Mouse (Mus musculus): ENCODE measurements at regions not wholly inside any gene's neighbourhood (a gene's known extent, or its start where the extent isn't known, plus 50 kb on each side); places are given as distances from the start of the nearest gene placed in this dataset.

- H3K27me3 ChIP-seq, result no peaks in the 10 kb centered on the region
- H3K4me2 ChIP-seq, result no peak overlapping the region
- peaks cover 10% of the 10 kb centered on the region for H3K4me1 ChIP-seq (replicated peaks)
- H3K27ac ChIP-seq, result no peak overlapping the region
- H3K4me3 ChIP-seq (replicated peaks), result no peak overlapping the region
- no peak overlapping the region for H3K9ac ChIP-seq (replicated peaks)
- WGBS, result 81% methylated on average over 7 of the region's 7 CpGs
- H3K36me3 ChIP-seq, result no peaks in the 10 kb centered on the region
- ATAC-seq (ENCODE audit: insufficient number of reproducible peaks, insufficient read depth, low FRiP score, low TSS enrichment, low read depth), result no peak
- H3K9me3 ChIP-seq, result no peaks in the 10 kb centered on the region
These were observed 126.2 kb downstream of the Cpeb2 start for GRCm38 (mm10) chr5:43358928-43359765.

GRCm38 (mm10) chr5:43360298-43360697, 127.3 kb downstream of the Cpeb2 start:
- no peak for ATAC-seq (ENCODE audit: insufficient number of reproducible peaks, insufficient read depth, low FRiP score, low TSS enrichment, low read depth)
- H3K9me3 ChIP-seq, result no peaks in the 10 kb centered on the region
- no peak overlapping the region for H3K9ac ChIP-seq (replicated peaks)
- H3K27me3 ChIP-seq, result no peaks in the 10 kb centered on the region
- H3K4me3 ChIP-seq (replicated peaks), result no peak overlapping the region
- H3K36me3 ChIP-seq, result no peaks in the 10 kb centered on the region
- H3K4me1 ChIP-seq (replicated peaks), result no peaks in the 10 kb centered on the region
- H3K27ac ChIP-seq, result no peak overlapping the region
- 40% methylated on average over 3 of the region's 3 CpGs for WGBS
- H3K4me2 ChIP-seq, result no peak overlapping the region

- H3K36me3 ChIP-seq, result no peaks in the 10 kb centered on the region
- no peak overlapping the region for H3K4me3 ChIP-seq (replicated peaks)
- H3K9ac ChIP-seq (replicated peaks), result no peak overlapping the region
- H3K27me3 ChIP-seq, result no peaks in the 10 kb centered on the region
- no peaks in the 10 kb centered on the region for H3K4me1 ChIP-seq (replicated peaks)
- ATAC-seq (ENCODE audit: insufficient number of reproducible peaks, insufficient read depth, low FRiP score, low TSS enrichment, low read depth), result no peak
- 90% methylated on average over 1 of the region's 1 CpGs for WGBS
- no peak overlapping the region for H3K27ac ChIP-seq
- no peaks in the 10 kb centered on the region for H3K9me3 ChIP-seq
- H3K4me2 ChIP-seq, result no peak overlapping the region
These were observed 128.1 kb downstream of the Cpeb2 start for GRCm38 (mm10) chr5:43361026-43361425.

GRCm38 (mm10) chr5:43372385-43372784, 139.4 kb downstream of the Cpeb2 start:
- Histone ChIP-seq H3K9ac (replicated peaks) (no peak overlapping the region), H3K4me3 (replicated peaks) (no peak overlapping the region), H3K36me3 (no peaks in the 10 kb centered on the region), H3K27me3 (no peaks in the 10 kb centered on the region), H3K4me1 (replicated peaks) (no peaks in the 10 kb centered on the region), H3K4me2 (no peak overlapping the region), H3K9me3 (no peaks in the 10 kb centered on the region), H3K27ac (no peak overlapping the region)
- no peak for ATAC-seq (ENCODE audit: insufficient number of reproducible peaks, insufficient read depth, low FRiP score, low TSS enrichment, low read depth)
- 83% methylated on average over 1 of the region's 1 CpGs for WGBS

- WGBS, result 82% methylated on average over 3 of the region's 3 CpGs
- no peak for ATAC-seq (ENCODE audit: insufficient number of reproducible peaks, insufficient read depth, low FRiP score, low TSS enrichment, low read depth)
- Histone ChIP-seq H3K9me3 (no peaks in the 10 kb centered on the region), H3K27ac (no peak overlapping the region), H3K4me1 (replicated peaks) (no peaks in the 10 kb centered on the region), H3K4me3 (replicated peaks) (no peak overlapping the region), H3K4me2 (no peak overlapping the region), H3K9ac (replicated peaks) (no peak overlapping the region), H3K36me3 (no peaks in the 10 kb centered on the region), H3K27me3 (no peaks in the 10 kb centered on the region)
These were observed 130.5 kb upstream of the C1qtnf7 start for GRCm38 (mm10) chr5:43384689-43385375.

- Histone ChIP-seq H3K4me1 (replicated peaks) (no peaks in the 10 kb centered on the region), H3K9ac (replicated peaks) (no peak overlapping the region), H3K36me3 (no peaks in the 10 kb centered on the region), H3K4me3 (replicated peaks) (no peak overlapping the region), H3K4me2 (no peak overlapping the region), H3K27ac (no peak overlapping the region), H3K27me3 (no peaks in the 10 kb centered on the region), H3K9me3 (no peaks in the 10 kb centered on the region)
- WGBS, result 29% methylated on average over 2 of the region's 2 CpGs
- no peak for ATAC-seq (ENCODE audit: insufficient number of reproducible peaks, insufficient read depth, low FRiP score, low TSS enrichment, low read depth)
These were observed 124.3 kb upstream of the C1qtnf7 start for GRCm38 (mm10) chr5:43390997-43391396.

- ATAC-seq (ENCODE audit: insufficient number of reproducible peaks, insufficient read depth, low FRiP score, low TSS enrichment, low read depth), result peak; percentile 56; the same call in 1 of the 2 replicates
These were observed 123.8 kb upstream of the C1qtnf7 start for GRCm38 (mm10) chr5:43391412-43392029.

GRCm38 (mm10) chr5:43392908-43393545, 122.3 kb upstream of the C1qtnf7 start:
- H3K27ac ChIP-seq, result no peak overlapping the region
- 81% methylated on average over 8 of the region's 8 CpGs for WGBS
- ATAC-seq (ENCODE audit: insufficient number of reproducible peaks, insufficient read depth, low FRiP score, low TSS enrichment, low read depth), result no peak
- no peaks in the 10 kb centered on the region for H3K4me1 ChIP-seq (replicated peaks)
- H3K9me3 ChIP-seq, result no peaks in the 10 kb centered on the region
- H3K9ac ChIP-seq (replicated peaks), result no peak overlapping the region
- H3K4me3 ChIP-seq (replicated peaks), result no peak overlapping the region
- H3K4me2 ChIP-seq, result no peak overlapping the region
- no peaks in the 10 kb centered on the region for H3K36me3 ChIP-seq
- H3K27me3 ChIP-seq, result no peaks in the 10 kb centered on the region

More at GRCm38 (mm10) chr5:43391412-43392029, 123.8 kb upstream of the C1qtnf7 start:
- Histone ChIP-seq H3K27ac (no peak overlapping the region), H3K36me3 (no peaks in the 10 kb centered on the region), H3K9ac (replicated peaks) (no peak overlapping the region), H3K4me2 (no peak overlapping the region), H3K4me3 (replicated peaks) (no peak overlapping the region), H3K27me3 (no peaks in the 10 kb centered on the region), H3K9me3 (no peaks in the 10 kb centered on the region), H3K4me1 (replicated peaks) (no peaks in the 10 kb centered on the region)
- WGBS, result 17% methylated on average over 3 of the region's 3 CpGs

- no peak overlapping the region for H3K4me3 ChIP-seq (replicated peaks)
These were observed 98.1 kb upstream of the C1qtnf7 start for GRCm38 (mm10) chr5:43417259-43417658.

GRCm38 (mm10) chr5:43422815-43423687, 92.3 kb upstream of the C1qtnf7 start:
- peak; percentile 75; the same call in 1 of the 2 replicates for ATAC-seq (ENCODE audit: insufficient number of reproducible peaks, insufficient read depth, low FRiP score, low TSS enrichment, low read depth)
- Histone ChIP-seq H3K27ac (no peak overlapping the region), H3K9me3 (no peaks in the 10 kb centered on the region), H3K4me2 (no peak overlapping the region), H3K4me1 (replicated peaks) (no peaks in the 10 kb centered on the region), H3K36me3 (no peaks in the 10 kb centered on the region), H3K9ac (replicated peaks) (no peak overlapping the region), H3K27me3 (no peaks in the 10 kb centered on the region), H3K4me3 (replicated peaks) (no peak overlapping the region)
- 67% methylated on average over 9 of the region's 9 CpGs for WGBS

More at GRCm38 (mm10) chr5:43417259-43417658, 98.1 kb upstream of the C1qtnf7 start:
- H3K36me3 ChIP-seq, result no peaks in the 10 kb centered on the region
- H3K27me3 ChIP-seq, result no peaks in the 10 kb centered on the region
- no peak overlapping the region for H3K9ac ChIP-seq (replicated peaks)
- no peaks in the 10 kb centered on the region for H3K9me3 ChIP-seq
- H3K4me1 ChIP-seq (replicated peaks), result no peaks in the 10 kb centered on the region
- no peak overlapping the region for H3K27ac ChIP-seq
- WGBS, result 91% methylated on average over 2 of the region's 2 CpGs
- no peak for ATAC-seq (ENCODE audit: insufficient number of reproducible peaks, insufficient read depth, low FRiP score, low TSS enrichment, low read depth)
- no peak overlapping the region for H3K4me2 ChIP-seq

All from limb, embryonic 12.5 days (tissue).